Mouse (Mus musculus): Measurements from ENCODE around the gene Ccdc6. TPM values are rescaled to one million over a fixed set of nuclear protein-coding genes. Genes with fewer than 3 reads are reported as not detected.

Ccdc6 gene
- polyA plus RNA-seq, 1 experiment from 2014 or later, result 18.3 TPM

- 52% methylated on average over 3 of the region's 3 CpGs for WGBS
- H3K9ac ChIP-seq (replicated peaks; ENCODE audit: low read length), result no peak overlapping the region
- no peaks in the 10 kb centered on the region for H3K9me3 ChIP-seq (ENCODE audit: low read length)
- no peak overlapping the region for H3K4me3 ChIP-seq (ENCODE audit: low read length)
- no peak for ATAC-seq (ENCODE audit: low FRiP score, low TSS enrichment)
- no peak overlapping the region for H3K4me2 ChIP-seq (replicated peaks; ENCODE audit: low read depth, low read length)
- peaks cover 17% of the 10 kb centered on the region; the same call in 1 of the 2 replicates for H3K4me1 ChIP-seq (ENCODE audit: insufficient read depth, low read length)
- peak overlapping the region; percentile 25; the same call in 1 of the 2 replicates for H3K27ac ChIP-seq (ENCODE audit: low read length)
- no peaks in the 10 kb centered on the region for H3K27me3 ChIP-seq (ENCODE audit: insufficient read depth, low read length)
- peaks cover 42% of the 10 kb centered on the region for H3K36me3 ChIP-seq (ENCODE audit: insufficient read depth, low read length)
These were observed 76.4 kb downstream of the Ccdc6 start for GRCm38 (mm10) chr10:70173314-70173713.

GRCm38 (mm10) chr10:70174494-70175190 is 77.7 kb downstream of the Ccdc6 start:
- Histone ChIP-seq H3K27me3 (ENCODE audit: insufficient read depth, low read length) (no peaks in the 10 kb centered on the region), H3K9ac (replicated peaks; ENCODE audit: low read length) (no peak overlapping the region), H3K4me2 (replicated peaks; ENCODE audit: low read depth, low read length) (no peak overlapping the region), H3K9me3 (ENCODE audit: low read length) (no peaks in the 10 kb centered on the region), H3K27ac (ENCODE audit: low read length) (0 out of 2 replicates have a peak overlapping the region, but pooled peaks have one; percentile 13), H3K4me1 (ENCODE audit: insufficient read depth, low read length) (peaks cover 16% of the 10 kb centered on the region; the same call in 1 of the 2 replicates), H3K36me3 (ENCODE audit: insufficient read depth, low read length) (peaks cover 35% of the 10 kb centered on the region), H3K4me3 (ENCODE audit: low read length) (no peak overlapping the region)
- peak; percentile 53 for ATAC-seq (ENCODE audit: low FRiP score, low TSS enrichment)
- 68% methylated on average over 16 of the region's 16 CpGs for WGBS

- Histone ChIP-seq H3K27me3 (ENCODE audit: insufficient read depth, low read length) (no peaks in the 10 kb centered on the region), H3K27ac (ENCODE audit: low read length) (peak overlapping the region; percentile 27; the same call in 1 of the 2 replicates), H3K36me3 (ENCODE audit: insufficient read depth, low read length) (peaks cover 22% of the 10 kb centered on the region), H3K4me1 (ENCODE audit: insufficient read depth, low read length) (peaks cover 36% of the 10 kb centered on the region), H3K9ac (replicated peaks; ENCODE audit: low read length) (no peak overlapping the region), H3K4me3 (ENCODE audit: low read length) (no peak overlapping the region), H3K9me3 (ENCODE audit: low read length) (no peaks in the 10 kb centered on the region), H3K4me2 (replicated peaks; ENCODE audit: low read depth, low read length) (no peak overlapping the region)
- WGBS, result 72% methylated on average over 9 of the region's 9 CpGs
- no peak for ATAC-seq (ENCODE audit: low FRiP score, low TSS enrichment)
These were observed 83.8 kb downstream of the Ccdc6 start for GRCm38 (mm10) chr10:70180727-70181126.

GRCm38 (mm10) chr10:70181279-70181972 is 84.5 kb downstream of the Ccdc6 start:
- H3K4me2 ChIP-seq (replicated peaks; ENCODE audit: low read depth, low read length), result no peak overlapping the region
- H3K27ac ChIP-seq (ENCODE audit: low read length), result peak overlapping the region; percentile 84
- H3K9me3 ChIP-seq (ENCODE audit: low read length), result no peaks in the 10 kb centered on the region
- peaks cover 19% of the 10 kb centered on the region for H3K36me3 ChIP-seq (ENCODE audit: insufficient read depth, low read length)
- peak; percentile 91 for ATAC-seq (ENCODE audit: low FRiP score, low TSS enrichment)
- H3K4me3 ChIP-seq (ENCODE audit: low read length), result no peak overlapping the region
- H3K4me1 ChIP-seq (ENCODE audit: insufficient read depth, low read length), result peaks cover 36% of the 10 kb centered on the region
- H3K9ac ChIP-seq (replicated peaks; ENCODE audit: low read length), result no peak overlapping the region
- WGBS, result 53% methylated on average over 11 of the region's 11 CpGs
- H3K27me3 ChIP-seq (ENCODE audit: insufficient read depth, low read length), result no peaks in the 10 kb centered on the region

- ATAC-seq (ENCODE audit: low FRiP score, low TSS enrichment), result 0 out of 2 replicates have a peak, but pooled peaks have one; percentile 20
- Histone ChIP-seq H3K27ac (ENCODE audit: low read length) (peak overlapping the region; percentile 79), H3K9me3 (ENCODE audit: low read length) (no peaks in the 10 kb centered on the region), H3K4me3 (ENCODE audit: low read length) (no peak overlapping the region), H3K27me3 (ENCODE audit: insufficient read depth, low read length) (no peaks in the 10 kb centered on the region), H3K4me1 (ENCODE audit: insufficient read depth, low read length) (peaks cover 36% of the 10 kb centered on the region), H3K9ac (replicated peaks; ENCODE audit: low read length) (peak overlapping the region; percentile 40; the same call in 1 of the 2 replicates), H3K4me2 (replicated peaks; ENCODE audit: low read depth, low read length) (no peak overlapping the region), H3K36me3 (ENCODE audit: insufficient read depth, low read length) (peaks cover 24% of the 10 kb centered on the region)
- 58% methylated on average over 15 of the region's 15 CpGs for WGBS
These were observed 86.5 kb downstream of the Ccdc6 start for GRCm38 (mm10) chr10:70183210-70184080.

GRCm38 (mm10) chr10:70186136-70186535 is 89.2 kb downstream of the Ccdc6 start:
- Histone ChIP-seq H3K4me1 (ENCODE audit: insufficient read depth, low read length) (peaks cover 24% of the 10 kb centered on the region), H3K36me3 (ENCODE audit: insufficient read depth, low read length) (peaks cover 40% of the 10 kb centered on the region), H3K9me3 (ENCODE audit: low read length) (no peaks in the 10 kb centered on the region), H3K4me2 (replicated peaks; ENCODE audit: low read depth, low read length) (no peak overlapping the region), H3K9ac (replicated peaks; ENCODE audit: low read length) (no peak overlapping the region), H3K4me3 (ENCODE audit: low read length) (no peak overlapping the region), H3K27me3 (ENCODE audit: insufficient read depth, low read length) (no peaks in the 10 kb centered on the region), H3K27ac (ENCODE audit: low read length) (no peak overlapping the region)
- WGBS, result 70% methylated on average over 9 of the region's 9 CpGs
- ATAC-seq (ENCODE audit: low FRiP score, low TSS enrichment), result no peak

GRCm38 (mm10) chr10:70186586-70186985 is 89.7 kb downstream of the Ccdc6 start:
- Histone ChIP-seq H3K27ac (ENCODE audit: low read length) (no peak overlapping the region), H3K36me3 (ENCODE audit: insufficient read depth, low read length) (peaks cover 41% of the 10 kb centered on the region)
- WGBS, result 90% methylated on average over 7 of the region's 7 CpGs

GRCm38 (mm10) chr10:70189864-70190263 is 92.9 kb downstream of the Ccdc6 start:
- no peak for ATAC-seq (ENCODE audit: low FRiP score, low TSS enrichment)
- Histone ChIP-seq H3K36me3 (ENCODE audit: insufficient read depth, low read length) (peaks cover 58% of the 10 kb centered on the region), H3K4me3 (ENCODE audit: low read length) (no peak overlapping the region)

More at GRCm38 (mm10) chr10:70186586-70186985, 89.7 kb downstream of the Ccdc6 start:
- no peak overlapping the region for H3K4me2 ChIP-seq (replicated peaks; ENCODE audit: low read depth, low read length)
- peaks cover 22% of the 10 kb centered on the region for H3K4me1 ChIP-seq (ENCODE audit: insufficient read depth, low read length)
- H3K27me3 ChIP-seq (ENCODE audit: insufficient read depth, low read length), result no peaks in the 10 kb centered on the region
- no peak overlapping the region for H3K4me3 ChIP-seq (ENCODE audit: low read length)
- H3K9me3 ChIP-seq (ENCODE audit: low read length), result no peaks in the 10 kb centered on the region
- no peak for ATAC-seq (ENCODE audit: low FRiP score, low TSS enrichment)
- no peak overlapping the region for H3K9ac ChIP-seq (replicated peaks; ENCODE audit: low read length)

GRCm38 (mm10) chr10:70194283-70194682 is 97.4 kb downstream of the Ccdc6 start:
- Histone ChIP-seq H3K36me3 (ENCODE audit: insufficient read depth, low read length) (peaks cover 29% of the 10 kb centered on the region), H3K9ac (replicated peaks; ENCODE audit: low read length) (no peak overlapping the region), H3K27me3 (ENCODE audit: insufficient read depth, low read length) (no peaks in the 10 kb centered on the region), H3K4me3 (ENCODE audit: low read length) (no peak overlapping the region), H3K4me1 (ENCODE audit: insufficient read depth, low read length) (0 out of 2 replicates have a peak, but pooled peaks cover 5% of the 10 kb centered on the region), H3K9me3 (ENCODE audit: low read length) (no peaks in the 10 kb centered on the region), H3K4me2 (replicated peaks; ENCODE audit: low read depth, low read length) (no peak overlapping the region), H3K27ac (ENCODE audit: low read length) (no peak overlapping the region)
- 61% methylated on average over 9 of the region's 9 CpGs for WGBS
- no peak for ATAC-seq (ENCODE audit: low FRiP score, low TSS enrichment)

More at GRCm38 (mm10) chr10:70189864-70190263, 92.9 kb downstream of the Ccdc6 start:
- Histone ChIP-seq H3K27me3 (ENCODE audit: insufficient read depth, low read length) (no peaks in the 10 kb centered on the region), H3K9me3 (ENCODE audit: low read length) (no peaks in the 10 kb centered on the region), H3K27ac (ENCODE audit: low read length) (no peak overlapping the region), H3K9ac (replicated peaks; ENCODE audit: low read length) (no peak overlapping the region), H3K4me2 (replicated peaks; ENCODE audit: low read depth, low read length) (no peak overlapping the region), H3K4me1 (ENCODE audit: insufficient read depth, low read length) (no peaks in the 10 kb centered on the region)
- WGBS, result 81% methylated on average over 13 of the region's 13 CpGs
